Mouse (Mus musculus): Measurements from ENCODE around the gene Ccdc73. TPM values are rescaled to one million over a fixed set of nuclear protein-coding genes. Genes with fewer than 3 reads are reported as not detected.

Gene Ccdc73
- total RNA-seq, 2 experiments from 2014 or later, result 1.4 to 2.5 TPM

Other genes with a start within 250 kb of the Ccdc73 start
- gene Tcp11l1, start 155.6 kb upstream of the Ccdc73 start, total RNA-seq (2021), result 10 to 100 TPM; 44.6 to 48.8 TPM
- gene Pin1rt1, start 151.4 kb upstream of the Ccdc73 start, total RNA-seq (2021), result not detected
- gene Depdc7, start 124.9 kb upstream of the Ccdc73 start, total RNA-seq (2021), result 1 to 10 TPM; 1.0 to 1.2 TPM
- 10 to 100 TPM; 11.7 to 12.9 TPM for gene Qser1, start 51.0 kb upstream of the Ccdc73 start, total RNA-seq (2021)
- under 1 TPM; 0.30 to 0.41 TPM for gene Prrg4, start 17.9 kb upstream of the Ccdc73 start, total RNA-seq (2021)
- 10 to 100 TPM; 99.6 to 99.8 TPM for gene Eif3m, start 149.3 kb downstream of the Ccdc73 start, total RNA-seq (2021)
- not detected for gene Gm11060, start 224.2 kb downstream of the Ccdc73 start, total RNA-seq (2021)

All from left cerebral cortex, postnatal 10 days (tissue).